Mouse (Mus musculus) small intestine, adult 2 months (tissue): ENCODE results near the gene Ndufb3.

ENCODE experiments used
- CTCF ChIP-seq: fragments of 200-500 bp; IDR thresholded peaks from 2 replicates; pipeline ENCODE4 v1.5.1; 2012; ENCODE audit warnings: low read depth, mild to moderate bottlenecking, control low read depth, inconsistent platforms, low read length, moderate library complexity, mixed read lengths; ENCODE audit not compliant: insufficient replicate concordance, insufficient read length; ENCODE audit errors: extremely low read depth
- POLR2A ChIP-seq: fragments of 200-500 bp; IDR thresholded peaks from 2 replicates; pipeline ENCODE4 v1.6.1; 2012; ENCODE audit warnings: low read depth, mild to moderate bottlenecking, control low read depth, inconsistent platforms, low read length, moderate library complexity

DNA sequence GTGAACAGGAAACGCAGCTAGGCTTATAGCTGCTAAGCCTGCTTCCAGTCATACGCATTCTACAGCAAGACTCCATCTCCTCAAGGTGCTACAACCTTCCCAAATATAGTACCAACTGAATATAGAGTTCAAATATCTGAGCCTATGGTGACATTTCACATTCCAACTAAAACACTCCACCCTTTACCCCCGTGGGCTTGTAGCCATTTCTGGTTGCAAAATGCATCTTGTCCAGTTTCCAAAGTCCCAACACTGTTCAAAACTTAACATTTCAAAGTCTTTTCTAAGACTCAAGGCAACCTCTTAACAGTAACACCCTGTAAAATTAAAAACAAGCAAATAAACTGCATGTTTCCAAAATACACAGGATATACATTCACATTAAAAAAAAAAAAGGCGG is 29.0 kb downstream of the Ndufb3 start:
- TF ChIP-seq CTCF: no peak
- TF ChIP-seq POLR2A: no peak
